Mouse (Mus musculus) stomach, embryonic 14.5 days (tissue): Measurements from ENCODE around the gene Tomm7. TPM values are rescaled to one million over a fixed set of nuclear protein-coding genes. Genes with fewer than 3 reads are reported as not detected.
"Not testable (repeated sequence)": the region's sequence is repeated elsewhere in the genome, so short reads cannot be mapped to it uniquely, and the experiment has no call there.

ENCODE experiments used
- ATAC-seq: fragments of 200-750 bp; cut with Nextera tagmentation; 2 replicates; pipeline ENCODE4 v1.8.0; 2017; ENCODE audit warnings: low read depth, moderate TSS enrichment; ENCODE audit not compliant: insufficient number of reproducible peaks, insufficient read depth, low FRiP score
- H3K27ac ChIP-seq: fragments of 300-500 bp; sonication (generic); 2 replicates; pipeline ENCODE4 v1.5.1; 2014; ENCODE audit warnings: mild to moderate bottlenecking, low read length, moderate library complexity, mixed read lengths
- H3K27me3 ChIP-seq: fragments of 300-500 bp; sonication (generic); 2 replicates; pipeline ENCODE4 v1.6.1; 2014; ENCODE audit warnings: low read length, control low read depth, mixed read lengths; ENCODE audit not compliant: control insufficient read depth, insufficient read depth
- H3K36me3 ChIP-seq: fragments of 300-500 bp; sonication (generic); 2 replicates; pipeline ENCODE4 v1.6.1; 2014; ENCODE audit warnings: mild to moderate bottlenecking, control low read depth, low read length, moderate library complexity, mixed read lengths; ENCODE audit not compliant: control insufficient read depth, insufficient read depth
- H3K4me1 ChIP-seq: fragments of 300-500 bp; sonication (generic); 2 replicates; pipeline ENCODE4 v1.6.1; 2014; ENCODE audit warnings: low read length, control low read depth, mixed read lengths; ENCODE audit not compliant: control insufficient read depth, insufficient read depth
- H3K4me2 ChIP-seq: fragments of 300-500 bp; sonication (generic); replicated peaks from 2 replicates; pipeline ENCODE4 v1.6.1; 2014; ENCODE audit warnings: low read depth, low read length, control low read depth
- H3K4me3 ChIP-seq: fragments of 300-500 bp; sonication (generic); 2 replicates; pipeline ENCODE4 v1.5.1; 2014; ENCODE audit warnings: low read depth, low read length, control low read depth
- H3K9ac ChIP-seq: fragments of 300-500 bp; sonication (generic); replicated peaks from 2 replicates; pipeline ENCODE4 v1.6.1; 2014; ENCODE audit warnings: low read depth, mild to moderate bottlenecking, control low read depth, low read length, moderate library complexity, mixed read lengths
- H3K9me3 ChIP-seq: fragments of 300-500 bp; sonication (generic); 2 replicates; pipeline ENCODE4 v1.6.1; 2016; ENCODE audit warnings: low read depth, low read length, control low read depth; ENCODE audit not compliant: control insufficient read depth
- WGBS: fragments of 180-500 bp; shearing (Covaris S2); extraction: QIAGEN DNeasy Blood & Tissue Kit; methylation state at CpG from one replicate; pipeline ENCODE4 v1.1.7; 2014; 5-methylcytosine and 5-hydroxymethylcytosine counted together
- polyA plus RNA-seq: library from polyadenylated mRNA; unstranded; fragments of >200 nt; fragmentation: Nextera tagmentation; extraction: Ambion mirVana; gene quantifications from 2 replicates; pipeline ENCODE4 v1.2.1, GENCODE M21; 2014

The Tomm7 gene
- polyA plus RNA-seq, 1 experiment from 2014 or later: 131 TPM

DNA sequence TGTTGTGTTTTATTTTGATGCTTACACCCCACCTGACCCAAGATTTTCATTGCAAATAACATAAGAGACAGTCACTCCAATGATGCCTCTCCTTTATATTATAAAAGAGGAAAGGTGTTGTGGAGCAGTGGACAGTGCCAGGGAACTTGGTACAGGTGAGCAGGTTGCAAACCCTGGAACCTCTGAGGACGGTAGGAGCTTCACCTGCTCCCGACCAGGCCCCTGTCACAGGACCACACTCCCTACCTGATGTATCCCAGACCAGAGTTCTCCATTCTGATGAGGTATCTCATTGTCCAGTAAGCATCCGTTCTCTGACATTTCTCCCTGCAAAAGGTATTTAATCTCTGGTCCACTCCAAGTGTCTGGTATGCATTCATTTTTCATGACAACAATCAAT is 14.0 kb upstream of the Tomm7 start:
- Histone ChIP-seq H3K27me3 (no peaks in the 10 kb centered on the region), H3K9me3 (no peaks in the 10 kb centered on the region), H3K4me3 (no peak overlapping the region), H3K4me2 (no peak overlapping the region), H3K36me3 (peaks cover 44% of the 10 kb centered on the region), H3K4me1 (peaks cover 8% of the 10 kb centered on the region; the same call in 1 of the 2 replicates), H3K27ac (no peak overlapping the region), H3K9ac (no peak overlapping the region)
- 69% methylated on average over 3 of the region's 3 CpGs for WGBS
- no peak for ATAC-seq

DNA sequence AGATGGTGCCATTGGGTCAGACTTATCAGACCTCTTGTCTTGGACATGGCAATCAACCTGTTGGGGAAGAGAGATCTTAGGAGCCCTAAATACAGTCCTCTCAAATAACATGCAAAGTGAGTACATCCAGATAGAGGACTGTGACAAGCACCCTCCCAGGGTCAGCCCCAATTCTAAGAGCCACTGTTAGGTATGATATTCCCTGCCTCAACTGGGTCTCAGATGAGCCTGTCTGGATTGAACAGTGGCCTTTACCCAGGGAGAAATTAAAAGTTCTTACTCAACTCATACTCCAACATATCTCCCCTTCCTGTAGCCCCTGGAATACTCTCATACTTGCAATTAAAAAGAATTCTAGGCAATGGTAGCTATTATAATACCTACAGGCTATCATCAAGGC is 13.2 kb upstream of the Tomm7 start:
- ATAC-seq: no peak

DNA sequence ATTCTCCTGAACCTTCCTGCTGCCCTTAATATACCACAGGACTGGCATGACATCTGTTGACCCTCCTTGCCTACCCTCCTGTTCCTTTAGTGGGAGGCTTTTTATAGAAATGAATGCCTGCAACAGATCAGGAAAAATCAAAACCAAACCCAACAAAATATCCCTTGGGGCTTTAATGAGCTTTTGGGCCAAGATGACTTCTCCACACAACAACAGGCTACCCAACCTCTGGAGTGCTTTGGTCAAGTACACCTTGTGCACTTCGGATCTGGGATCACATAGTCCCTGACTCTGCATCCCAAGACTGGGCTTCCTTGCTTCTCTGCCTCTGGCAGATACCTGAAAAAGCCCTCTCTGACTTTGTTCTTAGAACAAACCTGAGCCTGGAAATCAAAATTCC is 12.2 kb upstream of the Tomm7 start:
- Histone ChIP-seq H3K4me3 (no peak overlapping the region), H3K9ac (no peak overlapping the region), H3K9me3 (no peaks in the 10 kb centered on the region), H3K27ac (no peak overlapping the region), H3K4me1 (peaks cover 3% of the 10 kb centered on the region; the same call in 1 of the 2 replicates), H3K4me2 (no peak overlapping the region), H3K27me3 (no peaks in the 10 kb centered on the region), H3K36me3 (peaks cover 52% of the 10 kb centered on the region)
- ATAC-seq: no peak
- WGBS: 94% methylated on average over 1 of the region's 1 CpGs

More for the DNA sequence above, 13.2 kb upstream of the Tomm7 start:
- H3K27me3 ChIP-seq: no peaks in the 10 kb centered on the region
- peaks cover 51% of the 10 kb centered on the region for H3K36me3 ChIP-seq
- no peak overlapping the region for H3K4me2 ChIP-seq
- no peak overlapping the region for H3K9ac ChIP-seq
- no peak overlapping the region for H3K4me3 ChIP-seq
- H3K4me1 ChIP-seq: peaks cover 2% of the 10 kb centered on the region; the same call in 1 of the 2 replicates
- H3K9me3 ChIP-seq: no peaks in the 10 kb centered on the region
- no peak overlapping the region for H3K27ac ChIP-seq

DNA sequence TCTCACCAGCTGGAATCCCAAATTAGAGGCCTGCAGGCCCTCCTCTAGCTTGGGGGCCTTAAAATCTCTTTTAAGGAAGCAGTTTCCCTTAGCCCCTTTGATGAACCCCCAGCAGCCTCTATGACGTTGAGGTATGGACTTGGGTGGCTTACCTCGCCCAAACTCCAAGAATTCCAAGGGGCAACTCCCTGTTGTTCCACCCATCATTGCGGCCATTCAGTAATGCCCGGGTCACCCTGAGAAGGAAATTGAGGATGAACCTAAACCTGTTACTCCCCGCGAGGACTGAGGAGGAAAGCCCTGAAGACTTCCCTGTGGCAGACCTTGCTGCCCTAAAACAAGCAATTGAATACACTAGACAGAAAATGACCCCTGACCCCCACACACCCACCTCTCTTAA is 11.5 kb upstream of the Tomm7 start:
- Histone ChIP-seq H3K36me3 (peaks cover 52% of the 10 kb centered on the region), H3K27ac (no peak overlapping the region), H3K9ac (no peak overlapping the region), H3K4me3 (no peak overlapping the region), H3K4me1 (peaks cover 3% of the 10 kb centered on the region; the same call in 1 of the 2 replicates), H3K27me3 (no peaks in the 10 kb centered on the region), H3K4me2 (no peak overlapping the region), H3K9me3 (no peaks in the 10 kb centered on the region)
- 95% methylated on average over 6 of the region's 6 CpGs for WGBS
- no peak for ATAC-seq

- not testable (repeated sequence) for ATAC-seq, H3K4me3 ChIP-seq, H3K9ac ChIP-seq, H3K27me3 ChIP-seq, H3K4me2 ChIP-seq, H3K27ac ChIP-seq, H3K9me3 ChIP-seq, H3K4me1 ChIP-seq
- peaks cover 45% of the 10 kb centered on the region for H3K36me3 ChIP-seq
- WGBS: 93% methylated on average over 1 of the region's 1 CpGs
Measured at GRCm38 (mm10) chr5:23852916-23853315, 9.0 kb upstream of the Tomm7 start.

DNA sequence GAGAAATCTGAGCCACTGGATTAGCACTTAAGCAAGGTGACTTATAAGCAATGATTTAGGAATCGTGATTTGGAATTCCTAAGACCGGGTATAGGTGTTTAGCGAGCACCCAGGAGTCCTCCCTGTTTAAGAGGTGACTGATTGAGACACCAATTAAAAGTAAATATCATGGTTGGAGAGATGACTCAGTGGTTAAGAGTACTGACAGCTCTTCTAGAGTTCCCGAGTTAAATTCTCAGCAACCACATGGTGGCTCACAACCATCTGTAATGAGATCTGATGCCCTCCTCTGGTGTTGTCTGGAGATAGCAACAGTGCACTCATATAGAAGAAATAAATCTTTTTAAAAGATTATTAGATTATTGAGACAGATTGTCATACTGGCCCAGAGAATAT is 7.2 kb upstream of the Tomm7 start:
- not testable (repeated sequence) for H3K4me1 ChIP-seq, H3K9me3 ChIP-seq, H3K27me3 ChIP-seq, ATAC-seq
- H3K4me3 ChIP-seq: peak overlapping the region; percentile 92
- peak overlapping the region; percentile 72 for H3K9ac ChIP-seq
- WGBS: 10% methylated on average over 4 of the region's 4 CpGs
- H3K27ac ChIP-seq: peak overlapping the region; percentile 76; the same call in 1 of the 2 replicates
- H3K4me2 ChIP-seq: peak overlapping the region; percentile 60
- H3K36me3 ChIP-seq: peaks cover 36% of the 10 kb centered on the region

GRCm38 (mm10) chr5:23850345-23851159 is 6.6 kb upstream of the Tomm7 start:
- Histone ChIP-seq H3K36me3 (peaks cover 30% of the 10 kb centered on the region), H3K27ac (peak overlapping the region; percentile 76), H3K9ac (peak overlapping the region; percentile 72), H3K27me3 (no peaks in the 10 kb centered on the region), H3K9me3 (no peaks in the 10 kb centered on the region), H3K4me2 (peak overlapping the region; percentile 60), H3K4me1 (peaks cover 3% of the 10 kb centered on the region; the same call in 1 of the 2 replicates), H3K4me3 (peak overlapping the region; percentile 92)
- under 1% methylated on average over 57 of the region's 61 CpGs for WGBS
- peak; percentile 97 for ATAC-seq

- H3K9ac ChIP-seq: no peak overlapping the region
- peaks cover 4% of the 10 kb centered on the region; the same call in 1 of the 2 replicates for H3K4me1 ChIP-seq
- H3K27me3 ChIP-seq: no peaks in the 10 kb centered on the region
- no peak overlapping the region for H3K27ac ChIP-seq
- no peaks in the 10 kb centered on the region for H3K36me3 ChIP-seq
- H3K4me2 ChIP-seq: no peak overlapping the region
- no peak for ATAC-seq
- 92% methylated on average over 3 of the region's 3 CpGs for WGBS
- no peaks in the 10 kb centered on the region for H3K9me3 ChIP-seq
- no peak overlapping the region for H3K4me3 ChIP-seq
Measured at GRCm38 (mm10) chr5:23845141-23845540, 1.2 kb upstream of the Tomm7 start.
